Mouse (Mus musculus) embryonic facial prominence, embryonic 14.5 days (tissue): Measurements from ENCODE around the gene Vsir. TPM values are rescaled to one million over a fixed set of nuclear protein-coding genes. Genes with fewer than 3 reads are reported as not detected.

Experiments
- ATAC-seq: fragments of 200-750 bp; cut with Nextera tagmentation; 2 replicates; pipeline ENCODE4 v1.8.0; 2017; ENCODE audit warnings: low read depth, moderate number of reproducible peaks, moderate TSS enrichment
- DNase-seq: peaks from one replicate; pipeline ENCODE4 v3.0.0-alpha.2; 2015; ENCODE audit warnings: low spot score
- H3K27ac ChIP-seq: fragments of 300-500 bp; sonication (generic); replicated peaks from 2 replicates; pipeline ENCODE4 v1.5.1; 2014; ENCODE audit warnings: low read depth, mild to moderate bottlenecking, low read length, moderate library complexity
- H3K27me3 ChIP-seq: fragments of 300-500 bp; sonication (generic); replicated peaks from 2 replicates; pipeline ENCODE4 v1.6.1; 2014; ENCODE audit warnings: low read length; ENCODE audit not compliant: control insufficient read depth, insufficient read depth
- H3K36me3 ChIP-seq: fragments of 300-500 bp; sonication (generic); 2 replicates; pipeline ENCODE4 v1.6.1; 2014; ENCODE audit warnings: low read length, mixed read lengths; ENCODE audit not compliant: control insufficient read depth, insufficient read depth
- H3K4me1 ChIP-seq: fragments of 300-500 bp; sonication (generic); 2 replicates; pipeline ENCODE4 v1.6.1; 2014; ENCODE audit warnings: antibody characterized with exemption, low read length; ENCODE audit not compliant: control insufficient read depth, insufficient read depth
- H3K4me2 ChIP-seq: fragments of 300-500 bp; sonication (generic); 2 replicates; pipeline ENCODE4 v1.6.1; 2014; ENCODE audit warnings: low read depth, mild to moderate bottlenecking, low read length, moderate library complexity, mixed read lengths
- H3K4me3 ChIP-seq: fragments of 300-500 bp; sonication (generic); 2 replicates; pipeline ENCODE4 v1.5.1; 2014; ENCODE audit warnings: low read depth, mild to moderate bottlenecking, low read length
- H3K9ac ChIP-seq: fragments of 300-500 bp; sonication (generic); 2 replicates; pipeline ENCODE4 v1.6.1; 2014; ENCODE audit warnings: low read depth, mild to moderate bottlenecking, low read length, moderate library complexity, mixed read lengths
- H3K9me3 ChIP-seq: fragments of 300-500 bp; sonication (generic); 2 replicates; pipeline ENCODE4 v1.6.1; 2016; ENCODE audit warnings: low read length; ENCODE audit not compliant: control insufficient read depth
- WGBS: fragments of 180-500 bp; shearing (Covaris S2); extraction: QIAGEN DNeasy Blood & Tissue Kit; methylation state at CpG from one replicate; pipeline ENCODE4 v1.1.7; 2014; 5-methylcytosine and 5-hydroxymethylcytosine counted together
- polyA plus RNA-seq: library from polyadenylated mRNA; unstranded; fragments of >200 nt; fragmentation: Nextera tagmentation; extraction: Ambion mirVana; gene quantifications from 2 replicates; pipeline ENCODE4 v1.2.1, GENCODE M21; 2014

The Vsir gene
- polyA plus RNA-seq, 1 experiment from 2014 or later: 5.5 TPM

DNA sequence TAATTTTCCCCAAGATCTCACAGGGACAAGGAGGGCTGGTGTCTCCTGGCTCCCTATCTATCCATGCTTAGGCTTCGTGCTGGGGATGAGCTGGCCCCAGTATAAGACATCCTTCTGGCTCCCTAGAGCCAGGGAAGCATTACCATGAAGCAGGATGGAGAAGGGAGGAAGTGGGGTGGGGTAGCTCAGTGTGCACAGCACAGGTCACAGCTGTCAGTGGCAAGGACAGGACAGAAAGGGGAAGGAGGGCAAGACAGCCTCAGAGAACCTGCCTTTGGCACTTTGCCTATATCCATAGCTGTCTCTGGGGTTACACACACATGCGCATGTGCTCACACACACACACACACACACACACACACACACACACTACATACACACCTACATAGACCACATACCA lies 41.7 kb downstream of the Vsir start:
- Histone ChIP-seq H3K27ac (no peak overlapping the region), H3K4me2 (no peak overlapping the region), H3K9me3 (no peaks in the 10 kb centered on the region), H3K4me1 (0 out of 2 replicates have a peak, but pooled peaks cover 6% of the 10 kb centered on the region), H3K9ac (no peak overlapping the region), H3K27me3 (no peaks in the 10 kb centered on the region), H3K4me3 (no peak overlapping the region), H3K36me3 (no peaks in the 10 kb centered on the region)
- ATAC-seq: no peak
- 88% methylated on average over 1 of the region's 2 CpGs for WGBS
- DNase-seq: no peak

DNA sequence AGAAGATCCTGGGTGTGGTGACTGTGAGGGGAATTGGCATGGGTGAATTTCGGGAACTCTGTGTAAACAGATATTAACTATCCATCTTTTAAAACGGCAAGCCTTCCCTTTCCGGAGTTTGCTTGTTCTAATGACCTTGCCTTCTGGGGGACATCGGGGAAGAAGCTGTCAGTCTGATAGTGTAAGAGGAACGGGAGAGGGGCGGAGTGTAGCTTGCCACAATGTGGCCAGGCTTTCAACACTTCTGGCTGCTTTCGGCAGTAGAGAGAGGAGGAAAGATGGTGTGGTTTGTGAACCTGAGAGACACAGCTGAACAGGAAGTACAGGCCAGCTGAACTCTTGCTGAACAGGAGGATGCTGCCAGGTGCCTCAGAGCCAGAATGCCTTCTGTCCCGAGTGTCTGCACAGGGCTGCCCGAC lies 42.8 kb downstream of the Vsir start:
- no peak overlapping the region for H3K27ac ChIP-seq
- H3K36me3 ChIP-seq: no peaks in the 10 kb centered on the region
- no peak overlapping the region for H3K4me3 ChIP-seq
- H3K9me3 ChIP-seq: no peaks in the 10 kb centered on the region
- DNase-seq: no peak
- H3K4me1 ChIP-seq: 0 out of 2 replicates have a peak, but pooled peaks cover 6% of the 10 kb centered on the region
- ATAC-seq: no peak
- no peak overlapping the region for H3K9ac ChIP-seq
- H3K27me3 ChIP-seq: no peaks in the 10 kb centered on the region
- 35% methylated on average over 9 of the region's 9 CpGs for WGBS
- no peak overlapping the region for H3K4me2 ChIP-seq

DNA sequence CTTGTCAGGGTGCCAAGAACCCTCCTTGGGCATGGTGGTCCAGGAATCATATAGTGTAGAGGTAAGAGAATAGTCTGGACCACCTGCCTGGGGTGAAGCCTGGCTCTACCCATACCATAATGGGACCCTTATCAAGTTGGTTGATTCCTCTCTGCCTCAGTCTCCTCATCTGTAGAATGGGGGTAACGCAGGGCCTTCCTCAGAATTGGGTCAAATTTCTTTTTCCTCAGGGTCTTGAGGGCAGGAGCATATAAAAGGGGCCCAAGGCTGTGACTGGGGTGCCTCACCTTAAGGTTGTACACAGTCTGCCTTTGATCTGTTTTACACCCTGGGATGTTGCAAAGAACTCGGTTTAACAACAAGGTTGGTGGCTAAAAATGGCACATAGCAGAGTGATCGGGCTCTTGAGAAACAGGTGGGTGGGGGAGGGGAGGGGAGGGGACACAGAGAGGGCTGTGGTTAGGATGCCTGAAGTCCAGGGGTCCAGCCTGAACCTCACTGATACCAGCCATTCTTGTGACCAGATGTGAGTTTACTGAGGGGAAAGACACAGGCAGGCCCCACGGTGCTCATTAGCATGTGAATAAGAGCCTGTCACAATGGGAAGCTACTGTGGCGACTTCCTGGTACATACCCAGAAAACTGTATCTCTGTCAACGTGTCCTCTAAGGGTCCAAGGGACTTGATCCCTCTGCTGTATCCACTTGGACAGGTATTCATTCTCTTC lies 43.7 kb downstream of the Vsir start:
- no peak overlapping the region for H3K4me3 ChIP-seq
- ATAC-seq (no peak), DNase-seq (no peak)
- 48% methylated on average over 5 of the region's 6 CpGs for WGBS
- no peak overlapping the region for H3K27ac ChIP-seq
- no peaks in the 10 kb centered on the region for H3K36me3 ChIP-seq
- H3K9ac ChIP-seq: no peak overlapping the region
- H3K4me1 ChIP-seq: 0 out of 2 replicates have a peak, but pooled peaks cover 6% of the 10 kb centered on the region
- H3K9me3 ChIP-seq: no peaks in the 10 kb centered on the region
- no peaks in the 10 kb centered on the region for H3K27me3 ChIP-seq
- no peak overlapping the region for H3K4me2 ChIP-seq

DNA sequence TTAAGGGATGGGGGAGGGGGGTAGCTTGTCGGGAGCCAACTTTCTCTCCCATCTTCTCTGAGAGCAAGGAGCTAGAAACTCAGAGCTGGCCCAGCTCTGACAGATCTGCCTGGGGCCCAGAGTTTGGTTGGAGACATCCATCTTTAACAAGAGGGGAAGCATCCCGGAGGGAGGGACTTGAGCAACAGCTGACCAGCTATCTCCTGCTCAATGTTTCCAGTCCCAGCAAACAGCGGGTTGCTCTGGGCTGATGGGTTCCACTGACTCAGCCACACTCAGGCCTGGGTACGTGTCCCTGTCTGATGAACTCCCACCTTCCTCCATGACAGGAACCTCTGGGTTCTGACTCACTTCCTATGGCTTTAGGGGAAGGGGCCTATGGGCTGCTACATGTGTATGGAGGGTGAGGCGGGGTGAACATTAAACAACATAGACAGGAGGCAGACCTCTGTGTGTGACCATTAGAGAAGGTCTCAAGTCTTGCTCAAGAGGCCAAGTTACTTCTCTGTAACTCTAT lies 44.3 kb downstream of the Vsir start:
- no peaks in the 10 kb centered on the region for H3K9me3 ChIP-seq
- no peak overlapping the region for H3K4me2 ChIP-seq
- H3K27ac ChIP-seq: no peak overlapping the region
- DNase-seq: no peak
- no peaks in the 10 kb centered on the region for H3K36me3 ChIP-seq
- no peak overlapping the region for H3K9ac ChIP-seq
- ATAC-seq: no peak
- H3K4me3 ChIP-seq: no peak overlapping the region
- no peaks in the 10 kb centered on the region for H3K27me3 ChIP-seq
- H3K4me1 ChIP-seq: 0 out of 2 replicates have a peak, but pooled peaks cover 6% of the 10 kb centered on the region
- 63% methylated on average over 5 of the region's 5 CpGs for WGBS

DNA sequence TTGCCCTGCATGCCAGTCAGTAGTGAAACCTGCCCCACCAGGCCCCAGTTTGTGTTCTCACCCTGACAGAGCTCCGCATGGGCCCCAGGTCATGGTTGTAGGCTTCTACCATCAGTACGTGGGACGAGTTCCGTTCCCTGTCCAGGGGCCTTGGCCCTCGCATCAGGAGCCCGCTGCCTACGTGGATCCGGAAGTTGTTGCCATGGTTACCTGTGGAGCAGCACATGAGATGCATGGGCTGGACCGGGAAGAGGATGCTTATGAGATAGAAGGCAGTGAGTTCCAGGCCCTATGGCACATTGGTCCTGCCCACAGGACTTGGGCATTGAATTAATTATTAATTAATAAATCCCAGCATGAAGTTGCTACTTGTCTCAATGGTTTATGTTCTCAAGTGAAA lies 45.0 kb downstream of the Vsir start:
- Histone ChIP-seq H3K4me1 (0 out of 2 replicates have a peak, but pooled peaks cover 6% of the 10 kb centered on the region), H3K36me3 (no peaks in the 10 kb centered on the region), H3K27me3 (no peaks in the 10 kb centered on the region), H3K4me3 (no peak overlapping the region), H3K27ac (no peak overlapping the region), H3K9ac (no peak overlapping the region), H3K9me3 (no peaks in the 10 kb centered on the region), H3K4me2 (no peak overlapping the region)
- 94% methylated on average over 9 of the region's 9 CpGs for WGBS
- ATAC-seq (no peak), DNase-seq (no peak)

DNA sequence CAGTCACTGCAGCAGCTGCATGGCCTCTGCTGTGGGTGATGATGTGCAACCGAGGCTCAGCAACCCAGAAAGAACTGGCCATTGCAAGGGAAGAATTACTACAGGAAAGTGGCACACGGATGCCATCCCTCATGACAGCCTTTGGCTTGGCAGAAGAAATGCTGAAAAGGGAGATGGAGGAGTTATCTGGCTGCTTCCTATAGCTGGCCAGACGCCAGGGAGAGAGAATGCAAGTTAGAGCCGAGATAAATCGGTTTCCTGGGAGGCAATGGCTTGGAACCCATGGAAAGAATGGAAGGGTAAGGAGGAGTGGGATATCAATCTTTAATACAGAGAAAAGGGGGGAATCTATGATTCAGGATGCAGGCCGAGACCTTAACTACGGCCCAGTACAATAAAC lies 48.3 kb downstream of the Vsir start:
- WGBS: 76% methylated on average over 7 of the region's 7 CpGs
- H3K4me2 ChIP-seq: no peak overlapping the region
- no peaks in the 10 kb centered on the region for H3K27me3 ChIP-seq
- DNase-seq: no peak
- no peak overlapping the region for H3K9ac ChIP-seq
- H3K4me1 ChIP-seq: no peaks in the 10 kb centered on the region
- H3K9me3 ChIP-seq: no peaks in the 10 kb centered on the region
- H3K36me3 ChIP-seq: no peaks in the 10 kb centered on the region
- H3K27ac ChIP-seq: no peak overlapping the region
- no peak for ATAC-seq
- no peak overlapping the region for H3K4me3 ChIP-seq

DNA sequence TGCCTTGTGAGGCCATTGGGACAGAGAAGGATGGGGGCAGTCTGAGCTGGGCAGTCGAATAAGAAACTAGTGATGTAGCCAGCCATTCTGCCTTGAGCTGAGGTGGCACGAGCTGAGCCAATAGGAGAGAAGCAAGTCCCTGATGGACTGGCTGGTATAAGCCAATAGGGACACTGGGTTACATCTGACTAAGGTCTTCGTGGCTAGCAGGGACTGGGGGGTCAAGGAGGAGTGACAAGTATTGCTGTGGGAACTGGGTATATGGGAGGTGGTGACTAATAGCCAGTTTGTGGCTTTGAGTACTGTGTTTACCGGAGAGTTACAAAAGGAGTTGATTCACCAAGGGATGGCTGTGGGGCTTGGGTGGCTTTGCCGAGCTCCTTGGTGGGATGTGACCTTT lies 49.0 kb downstream of the Vsir start:
- H3K36me3 ChIP-seq: no peaks in the 10 kb centered on the region
- ATAC-seq (no peak), DNase-seq (no peak)
- H3K27ac ChIP-seq: no peak overlapping the region
- no peaks in the 10 kb centered on the region for H3K9me3 ChIP-seq
- H3K4me2 ChIP-seq: no peak overlapping the region
- 72% methylated on average over 5 of the region's 5 CpGs for whole genome bisulfite sequencing
- no peak overlapping the region for H3K4me3 ChIP-seq
- no peak overlapping the region for H3K9ac ChIP-seq
- no peaks in the 10 kb centered on the region for H3K27me3 ChIP-seq
- no peaks in the 10 kb centered on the region for H3K4me1 ChIP-seq

DNA sequence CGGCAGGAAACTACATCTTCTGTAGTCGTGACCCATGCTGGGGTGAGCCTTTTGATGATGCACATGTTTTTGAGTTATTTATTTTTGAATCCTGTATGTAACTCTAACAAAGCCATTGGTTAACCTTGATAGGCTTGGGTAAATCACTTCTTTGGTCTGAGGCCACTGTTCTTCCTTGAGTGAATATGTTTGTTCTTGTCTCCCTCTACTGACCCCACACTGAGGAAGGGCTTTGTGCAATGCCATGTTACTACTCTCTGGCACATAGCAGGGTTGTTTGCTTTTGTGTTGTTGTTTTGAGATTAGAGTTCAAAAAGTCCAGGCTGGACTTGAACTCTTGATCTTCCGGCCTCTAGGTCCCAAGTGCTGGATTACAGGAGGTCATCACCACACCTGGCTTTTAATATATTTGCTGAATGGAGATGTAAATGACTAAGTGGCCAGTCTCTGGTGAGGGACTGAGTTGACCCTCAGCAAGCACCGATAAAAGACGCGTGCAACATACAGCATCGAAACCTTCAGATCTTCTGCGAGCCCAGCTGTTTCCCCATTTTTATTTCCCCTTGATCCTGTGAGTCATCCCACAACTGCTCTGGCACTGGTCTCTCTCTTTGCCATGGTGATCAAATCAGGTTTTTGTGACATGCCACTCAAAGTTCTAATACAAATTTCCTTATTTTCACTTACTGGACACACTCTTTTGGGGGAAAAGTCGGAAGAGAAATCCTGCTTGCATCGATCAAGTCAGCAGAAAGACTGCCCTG lies 51.6 kb downstream of the Vsir start:
- ATAC-seq (no peak), DNase-seq (no peak)
- H3K4me2 ChIP-seq: no peak overlapping the region
- H3K36me3 ChIP-seq: no peaks in the 10 kb centered on the region
- no peaks in the 10 kb centered on the region for H3K27me3 ChIP-seq
- H3K4me1 ChIP-seq: no peaks in the 10 kb centered on the region
- WGBS: 80% methylated on average over 10 of the region's 10 CpGs
- no peak overlapping the region for H3K27ac ChIP-seq
- no peaks in the 10 kb centered on the region for H3K9me3 ChIP-seq
- no peak overlapping the region for H3K4me3 ChIP-seq
- no peak overlapping the region for H3K9ac ChIP-seq
